Mouse (Mus musculus) forelimb bud, embryonic 11.5 days (tissue): Measurements from ENCODE around the gene Ntng2.
A peak's percentile ranks its signal among the peaks of the same experiment; 100 is the strongest.

ENCODE experiments used
- DNase-seq: peaks from one replicate; pipeline ENCODE4 v3.0.0-alpha.2; 2012; ENCODE audit warnings: low read depth, low spot score

Gene Ntng2

DNA sequence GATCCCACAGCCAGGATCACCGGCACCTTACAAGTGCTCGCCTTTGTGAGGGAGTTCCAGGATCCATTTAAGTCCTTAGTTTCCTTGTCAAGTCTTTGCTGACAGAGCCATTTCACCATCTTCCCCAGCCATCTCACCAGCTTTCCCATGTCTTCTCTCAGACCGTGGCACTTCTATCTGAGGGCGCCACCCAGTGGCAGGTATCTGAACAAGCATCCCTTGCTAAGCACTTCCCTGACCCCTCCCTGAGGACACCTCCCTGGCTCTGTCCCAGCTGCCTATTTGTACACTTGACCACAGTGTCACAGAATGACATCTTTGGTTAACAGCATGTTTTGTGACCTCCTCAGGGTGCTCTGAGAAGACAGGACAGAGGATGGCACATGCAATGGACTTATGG, 15.2 kb downstream of the Ntng2 start:
- no peak for DNase-seq

DNA sequence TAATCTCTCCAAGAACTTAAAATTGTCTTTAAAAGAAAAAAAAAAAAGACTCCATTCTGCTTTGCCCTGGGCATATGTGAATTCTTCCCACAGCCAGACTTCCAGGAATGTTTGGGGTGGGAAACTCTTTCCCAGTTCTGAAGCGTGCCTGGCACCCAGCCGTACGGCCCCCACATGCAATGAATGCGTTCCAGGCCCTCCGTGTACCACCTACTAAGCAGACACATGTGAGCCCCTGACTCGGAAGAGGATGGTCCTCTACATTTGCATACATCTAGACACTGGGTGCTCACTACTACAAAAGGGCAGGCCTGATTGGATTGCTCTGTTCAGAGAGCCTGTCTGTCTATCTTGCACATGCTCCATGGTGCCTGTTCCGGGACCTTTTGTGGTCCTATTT, 17.0 kb downstream of the Ntng2 start:
- DNase-seq = no peak

DNA sequence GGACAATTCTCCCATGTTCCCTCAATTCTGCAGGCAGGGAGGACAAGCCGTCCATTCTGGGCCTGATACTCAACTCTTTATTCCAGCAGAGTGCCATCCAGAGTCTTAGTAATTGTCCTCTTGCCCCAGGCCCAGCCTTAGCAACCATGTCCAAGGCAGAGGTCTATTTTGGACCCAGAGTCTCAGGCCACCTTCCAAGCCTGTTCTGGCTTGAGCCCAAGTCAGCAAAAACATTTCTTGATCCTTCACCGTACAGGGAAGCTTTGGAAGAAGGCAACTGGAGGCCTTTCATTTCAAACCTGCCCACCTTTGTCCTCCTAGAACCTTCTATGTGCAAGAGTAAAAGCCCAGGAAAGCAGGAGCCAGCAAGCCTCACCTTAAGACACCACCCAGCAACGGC, 17.8 kb downstream of the Ntng2 start:
- no peak for DNase-seq

DNA sequence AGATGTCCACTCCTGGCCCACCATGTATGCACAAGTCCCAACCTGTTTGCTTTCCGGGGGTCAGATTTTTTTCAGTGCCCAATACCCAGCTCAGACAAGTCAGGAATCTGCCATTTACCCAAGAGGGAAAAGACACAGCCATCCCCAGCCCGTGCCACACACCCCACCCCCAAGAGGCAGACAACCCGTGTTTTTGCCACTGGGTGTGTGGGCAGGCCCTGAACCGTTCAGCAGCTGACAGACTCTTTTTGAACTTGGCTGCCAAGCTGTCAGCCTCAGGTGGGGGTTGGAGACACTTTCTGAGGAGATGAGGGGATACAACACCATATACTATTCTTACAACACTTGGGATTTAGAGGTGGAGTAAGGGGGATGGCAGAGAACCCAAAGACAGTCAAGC, 18.8 kb downstream of the Ntng2 start:
- DNase-seq = no peak

DNA sequence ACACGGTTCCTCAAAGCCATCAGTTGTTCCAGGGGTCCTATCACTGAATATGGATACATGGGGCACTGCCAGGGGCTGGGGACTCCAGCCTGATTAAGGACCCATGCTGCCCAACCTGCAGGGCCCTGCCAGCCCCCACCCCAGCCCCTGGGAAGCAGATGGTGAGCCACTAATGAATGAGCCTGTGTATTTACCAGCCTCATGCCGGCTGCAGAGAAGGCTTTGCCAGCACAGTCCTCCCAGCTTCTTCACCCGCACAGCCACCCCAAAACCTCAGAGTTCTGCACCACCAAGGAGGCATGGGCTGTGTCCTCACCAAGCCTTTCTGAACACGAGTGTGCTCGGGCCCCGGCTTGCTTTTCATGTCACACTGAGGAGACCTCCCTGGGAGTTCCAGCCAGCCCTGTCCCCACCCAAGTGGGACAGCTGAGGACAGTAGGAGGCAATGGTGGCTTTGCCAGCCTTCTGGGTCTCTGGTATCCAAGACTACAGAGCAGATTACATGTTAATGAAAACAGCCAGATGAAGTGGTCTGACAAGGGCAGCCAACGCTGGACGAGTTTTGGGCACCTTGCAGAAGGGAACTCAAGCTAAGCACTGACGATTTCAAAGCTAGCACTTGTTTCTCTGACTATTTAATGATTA, 22.5 kb downstream of the Ntng2 start:
- no peak for DNase-seq

DNA sequence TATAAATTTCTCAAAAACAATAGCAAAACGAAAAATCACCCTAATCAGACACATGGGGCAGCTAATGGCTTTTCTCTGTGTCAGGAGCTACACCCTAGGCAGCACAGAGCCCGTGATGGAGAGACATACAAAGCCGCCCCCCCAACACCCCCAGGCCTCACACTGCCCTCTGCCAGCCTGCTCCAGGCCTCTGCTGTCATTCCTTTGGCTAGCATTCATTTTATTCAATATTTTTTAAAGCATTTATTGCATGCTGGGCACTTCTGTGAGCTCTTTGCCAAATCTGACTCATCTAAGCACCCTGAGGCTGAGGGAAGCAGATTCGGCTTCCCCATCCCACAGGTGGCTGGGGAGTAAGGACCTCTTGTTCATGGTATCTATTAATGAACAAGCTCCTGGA, 26.1 kb downstream of the Ntng2 start:
- DNase-seq = no peak

DNA sequence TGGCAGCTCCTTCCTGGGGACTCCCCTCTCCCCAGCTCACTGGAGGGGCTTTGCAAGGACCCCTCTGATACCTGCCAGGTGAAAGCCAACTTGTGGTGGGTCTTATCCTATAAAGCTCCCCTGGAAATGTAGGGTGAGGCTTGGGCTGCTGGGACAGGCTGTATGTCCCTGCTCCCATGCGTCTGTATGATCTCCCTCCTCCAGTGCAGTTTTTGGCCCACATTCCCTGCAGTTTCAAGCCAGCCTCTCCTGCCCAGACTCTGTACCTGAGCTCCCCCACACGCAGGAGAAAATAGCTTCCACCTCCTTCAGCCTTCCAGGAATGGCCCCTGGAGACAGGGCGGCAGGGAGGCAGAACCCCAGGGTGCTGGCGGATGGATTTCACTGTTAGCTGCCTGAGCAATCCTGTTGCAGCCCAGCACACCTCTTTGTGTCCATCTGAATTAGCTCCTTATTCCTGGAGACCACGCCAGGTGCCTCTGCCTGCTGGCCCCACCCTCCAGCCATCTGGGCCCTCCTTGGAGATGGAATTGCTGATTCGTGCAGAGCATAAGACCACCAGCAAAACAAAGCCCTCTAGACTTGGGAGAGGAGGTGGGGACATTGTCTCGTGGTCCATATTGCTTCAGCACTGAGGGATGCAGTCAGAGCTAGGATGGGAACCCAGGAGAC, 29.1 kb downstream of the Ntng2 start:
- DNase-seq = no peak

DNA sequence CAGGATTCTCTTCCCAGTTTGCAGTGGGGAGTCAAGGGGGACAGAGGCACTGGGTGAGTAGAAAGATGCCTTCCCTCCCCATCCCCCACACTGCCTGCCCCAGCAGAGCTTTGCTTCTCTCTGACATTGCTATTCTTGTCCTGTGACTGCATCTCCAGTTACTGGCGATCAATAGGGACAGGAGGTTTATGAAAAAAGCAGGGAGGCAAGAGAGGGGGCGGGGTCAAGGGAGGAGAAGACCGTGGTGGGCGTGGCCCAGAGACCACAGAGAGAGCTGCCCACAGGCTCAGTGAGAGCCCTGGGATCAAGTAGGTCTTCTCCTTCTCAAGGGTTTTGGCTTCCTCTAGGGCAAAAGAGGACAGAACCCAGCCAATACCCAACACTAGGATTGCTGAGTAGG, 30.5 kb downstream of the Ntng2 start:
- DNase-seq = no peak

DNA sequence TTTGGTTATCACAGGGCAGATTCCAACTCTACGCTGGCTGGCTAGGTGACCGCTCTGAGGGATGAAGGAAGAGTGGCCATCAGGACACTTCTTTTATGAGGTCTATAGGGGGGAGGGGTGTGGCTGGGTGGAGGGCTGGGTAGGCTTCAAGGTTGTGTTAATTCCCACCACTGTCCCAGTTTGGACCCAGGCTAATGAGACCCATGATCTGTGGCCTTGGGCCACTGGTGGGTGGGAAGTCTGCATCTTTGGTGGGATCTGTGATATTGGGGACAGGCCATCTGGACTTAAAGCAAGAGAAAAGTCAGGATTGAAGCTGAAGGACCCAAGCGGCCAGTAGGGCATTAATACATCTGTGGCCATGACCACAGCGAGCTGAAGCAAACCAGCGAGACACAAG, 34.0 kb downstream of the Ntng2 start:
- no peak for DNase-seq

DNA sequence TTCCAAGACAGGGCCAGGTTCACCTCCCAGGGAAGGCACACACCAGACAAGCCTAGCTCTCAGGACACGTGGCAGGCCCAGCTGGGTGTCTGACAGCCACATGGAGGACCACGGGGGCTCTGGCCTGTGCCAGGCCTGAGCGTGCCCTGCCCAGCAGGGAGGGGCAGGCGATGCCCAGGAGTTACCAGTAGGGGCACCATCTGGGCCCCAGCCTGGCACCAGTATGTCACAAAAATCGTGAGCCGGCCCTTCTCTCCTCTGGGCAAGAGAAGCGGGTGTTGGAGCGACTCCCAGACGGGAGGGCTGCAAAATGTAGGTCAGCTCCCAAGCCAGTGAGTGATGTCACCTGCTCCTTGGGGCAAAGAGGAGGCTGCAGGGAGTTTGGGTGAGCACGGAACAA, 34.9 kb downstream of the Ntng2 start:
- no peak for DNase-seq

DNA sequence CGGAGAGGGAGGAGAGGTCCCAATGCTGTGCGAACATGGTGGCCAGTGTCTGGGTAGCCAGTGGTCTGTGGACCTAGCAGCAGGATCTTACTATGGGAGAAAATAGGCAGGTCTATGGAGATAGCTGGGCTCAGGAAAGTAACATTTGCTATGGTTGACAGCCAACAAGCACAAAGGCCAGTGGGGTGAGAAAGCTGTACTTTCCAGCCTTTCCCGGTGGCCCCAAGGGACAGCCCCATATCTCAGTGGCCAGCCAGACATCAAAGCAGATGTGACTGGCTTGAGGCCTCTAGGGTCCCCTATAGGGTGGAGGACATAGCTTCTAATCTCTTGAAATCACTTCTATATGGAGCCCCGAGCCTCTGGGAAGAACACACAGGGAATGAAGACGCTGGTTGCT, 35.8 kb downstream of the Ntng2 start:
- no peak for DNase-seq

DNA sequence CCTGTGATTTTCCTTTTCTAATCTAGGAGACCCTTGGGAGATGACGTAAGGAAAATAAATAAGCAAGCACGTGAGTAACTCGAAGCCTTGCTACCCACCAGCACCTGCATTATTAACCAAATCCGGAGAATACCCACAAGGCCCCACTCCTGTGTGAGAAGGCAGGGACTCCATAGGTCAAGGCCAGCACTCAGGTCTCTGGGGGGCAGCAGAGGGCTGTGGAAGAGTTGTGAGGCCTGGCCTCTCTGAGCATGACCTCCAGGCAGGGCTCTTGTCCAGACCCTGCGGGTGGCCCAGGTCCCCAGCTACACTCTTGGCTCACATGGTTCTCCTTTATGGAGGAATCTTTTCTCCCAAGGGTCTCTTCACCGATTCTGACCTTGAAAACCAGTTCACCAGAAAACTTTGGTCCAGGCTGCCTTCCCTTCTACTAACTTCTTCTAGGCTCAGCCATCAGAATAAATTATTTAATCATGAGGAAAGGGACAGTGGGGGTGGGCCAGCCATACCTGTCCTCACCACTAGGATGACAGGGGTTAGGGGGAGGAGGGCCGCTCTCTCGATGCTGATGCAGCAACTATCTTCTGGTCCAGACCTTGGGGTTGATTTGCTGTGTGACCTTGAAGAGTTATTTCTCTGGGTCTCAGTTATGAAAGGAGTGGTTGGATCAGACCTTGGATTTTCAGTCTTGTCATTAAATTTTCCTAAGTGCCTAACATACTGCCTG, 36.4 kb downstream of the Ntng2 start:
- peak; percentile 17 for DNase-seq

DNA sequence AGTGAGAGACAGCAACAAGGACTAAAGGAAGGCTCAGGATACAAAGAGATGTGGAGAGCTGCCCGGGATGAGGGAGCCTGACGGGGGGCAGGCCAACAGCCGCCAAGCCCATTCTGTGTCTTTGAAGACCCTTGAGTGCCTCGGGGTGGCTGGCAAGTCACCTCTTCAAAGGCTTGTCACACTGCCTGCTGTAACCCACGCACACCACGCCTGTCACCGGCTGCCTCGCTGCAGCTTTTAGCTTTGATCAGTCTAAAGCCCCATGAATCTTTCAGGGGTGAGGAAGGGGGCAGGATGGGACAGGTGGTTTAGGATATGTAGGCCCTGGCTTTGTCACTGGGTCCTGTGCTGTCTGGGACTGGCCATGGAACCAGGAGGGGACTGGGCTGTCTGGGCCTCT, 46.6 kb downstream of the Ntng2 start:
- DNase-seq = no peak

DNA sequence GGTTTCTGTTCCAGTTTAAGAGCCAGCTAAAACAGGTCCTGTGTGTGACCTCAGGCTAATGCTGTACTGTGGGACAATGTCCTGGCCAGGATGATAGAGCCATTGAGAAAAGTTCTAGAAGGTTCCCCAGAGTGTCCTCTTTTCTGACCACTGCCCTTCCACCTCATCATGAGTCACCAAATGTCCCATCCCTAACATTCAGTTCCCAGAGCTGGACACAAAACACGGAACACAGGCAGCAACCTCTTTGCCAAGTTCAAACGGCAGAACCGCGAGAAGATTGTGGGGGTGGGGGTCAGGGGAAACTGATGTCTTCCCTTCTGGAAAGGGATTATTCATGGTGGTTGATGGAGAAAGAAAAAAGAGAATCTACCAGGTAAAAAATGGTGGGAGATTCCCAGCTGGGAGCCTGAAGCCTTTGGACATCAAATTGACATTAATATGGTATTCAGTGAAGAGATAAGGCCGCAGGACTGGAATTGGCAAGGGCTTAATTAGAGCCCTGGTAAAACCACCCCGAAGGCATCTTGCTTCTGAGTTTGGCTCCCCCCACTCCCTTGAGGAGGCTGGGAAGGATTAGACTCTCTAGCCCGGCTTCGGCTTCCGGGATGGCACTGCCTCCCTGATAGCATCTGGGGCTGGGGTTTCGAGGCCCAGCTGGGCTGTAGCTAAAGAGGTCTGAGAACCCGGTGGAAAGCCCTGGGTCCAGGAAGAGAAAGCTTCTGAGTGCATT, 51.4 kb downstream of the Ntng2 start:
- DNase-seq = no peak

DNA sequence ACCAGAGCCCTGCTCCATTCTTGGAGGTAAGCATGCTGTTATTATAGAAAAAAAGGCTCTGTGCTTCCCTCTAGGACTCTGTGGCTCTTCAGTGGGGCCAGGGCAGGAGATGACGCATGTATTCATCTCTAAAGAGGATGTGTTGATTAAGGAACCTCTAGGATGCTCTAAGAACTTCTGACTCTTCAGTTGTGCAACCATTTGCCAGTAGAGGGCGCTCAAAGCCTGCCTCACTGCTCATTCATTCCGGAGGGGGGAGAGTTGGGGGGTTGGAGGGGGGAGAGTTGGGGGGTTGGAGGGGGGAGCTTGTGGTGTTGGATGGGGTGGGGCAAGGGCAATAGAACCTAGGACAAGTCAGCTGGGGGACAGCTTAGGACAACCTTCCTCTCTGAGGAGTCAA, 52.9 kb downstream of the Ntng2 start:
- peak; percentile 30 for DNase-seq

DNA sequence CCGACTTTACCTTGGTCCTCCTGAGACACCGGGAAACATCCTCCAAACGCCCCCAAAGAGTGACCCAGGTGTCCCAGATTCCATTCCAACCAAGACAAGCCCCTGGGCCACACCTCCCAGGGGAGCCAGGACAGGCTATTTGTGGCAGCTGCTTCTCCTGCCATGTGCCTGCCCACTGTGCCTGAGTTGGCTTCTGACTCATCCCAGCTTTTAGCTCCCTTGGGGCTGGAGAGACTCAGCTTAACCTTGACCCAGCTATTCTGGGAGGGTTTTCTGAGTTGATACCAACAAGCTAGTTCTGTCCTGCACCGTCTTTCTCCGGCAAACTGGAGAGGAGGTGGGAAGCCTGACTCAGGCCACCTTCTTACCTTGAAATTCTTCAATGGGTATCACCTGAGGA, 54.4 kb downstream of the Ntng2 start:
- DNase-seq = no peak

DNA sequence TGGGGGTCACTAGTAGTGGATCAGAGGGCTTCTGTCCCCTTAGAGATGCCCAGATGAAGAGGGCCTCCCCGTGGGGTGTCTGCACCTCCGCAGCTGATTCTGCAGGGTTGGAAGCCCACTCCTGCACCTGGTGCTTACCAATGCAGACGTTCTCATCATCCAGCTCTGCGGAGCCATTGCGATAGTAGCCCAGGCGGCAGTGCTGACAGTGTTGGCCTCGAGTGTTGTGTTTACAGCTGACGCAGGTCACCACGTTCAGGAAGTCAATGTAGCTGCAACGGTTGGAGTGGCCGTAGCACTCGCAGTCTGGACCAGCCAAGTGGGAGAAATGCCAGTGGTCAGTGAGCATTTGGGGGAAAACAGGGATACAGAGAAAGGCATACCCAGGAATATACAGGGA, 56.0 kb downstream of the Ntng2 start:
- no peak for DNase-seq

DNA sequence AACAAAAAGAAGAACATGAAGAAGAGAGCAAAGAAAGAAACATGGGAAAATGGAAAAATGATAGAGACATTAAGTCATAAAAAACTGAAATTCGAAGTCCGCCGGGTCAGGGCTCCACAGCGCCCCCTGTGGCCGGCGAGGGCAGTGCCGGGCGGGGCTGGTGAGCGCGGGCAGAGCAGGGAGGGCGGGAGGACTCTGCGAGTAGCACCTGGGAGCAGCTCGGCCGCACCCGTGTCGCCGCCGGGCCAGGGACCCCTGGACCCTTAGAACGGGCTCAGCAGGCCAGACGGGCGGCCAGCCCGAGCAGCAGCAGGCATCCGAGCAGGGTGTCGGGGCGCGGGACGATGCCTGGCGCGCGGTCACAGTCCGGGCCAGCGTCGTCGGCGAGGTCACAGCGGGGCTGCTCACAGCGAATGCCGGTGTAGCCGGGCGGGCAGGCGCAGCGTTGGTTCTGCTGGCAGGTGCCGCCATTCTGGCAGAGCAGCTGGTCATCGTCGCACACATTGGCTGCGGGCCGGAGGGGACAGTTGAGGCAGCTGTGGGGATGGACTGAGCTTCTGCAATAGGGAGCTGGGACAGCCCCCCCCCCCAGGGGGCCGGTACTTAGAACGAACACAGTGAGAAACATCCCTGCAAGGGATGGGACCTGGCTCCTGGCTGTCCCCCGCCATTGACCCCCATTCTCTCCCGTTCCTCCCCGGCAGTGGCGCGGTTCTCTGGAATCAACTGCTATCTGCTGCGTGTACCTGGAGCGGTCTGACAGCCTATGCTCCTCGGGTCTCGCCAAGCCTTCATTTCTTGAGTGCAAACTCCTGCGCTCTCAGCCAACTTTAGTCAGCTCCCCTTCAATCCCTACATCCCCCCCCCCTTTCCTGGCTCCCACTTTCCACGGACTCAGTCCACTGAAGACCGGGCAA, 58.0 kb downstream of the Ntng2 start:
- peak; percentile 68 for DNase-seq

DNA sequence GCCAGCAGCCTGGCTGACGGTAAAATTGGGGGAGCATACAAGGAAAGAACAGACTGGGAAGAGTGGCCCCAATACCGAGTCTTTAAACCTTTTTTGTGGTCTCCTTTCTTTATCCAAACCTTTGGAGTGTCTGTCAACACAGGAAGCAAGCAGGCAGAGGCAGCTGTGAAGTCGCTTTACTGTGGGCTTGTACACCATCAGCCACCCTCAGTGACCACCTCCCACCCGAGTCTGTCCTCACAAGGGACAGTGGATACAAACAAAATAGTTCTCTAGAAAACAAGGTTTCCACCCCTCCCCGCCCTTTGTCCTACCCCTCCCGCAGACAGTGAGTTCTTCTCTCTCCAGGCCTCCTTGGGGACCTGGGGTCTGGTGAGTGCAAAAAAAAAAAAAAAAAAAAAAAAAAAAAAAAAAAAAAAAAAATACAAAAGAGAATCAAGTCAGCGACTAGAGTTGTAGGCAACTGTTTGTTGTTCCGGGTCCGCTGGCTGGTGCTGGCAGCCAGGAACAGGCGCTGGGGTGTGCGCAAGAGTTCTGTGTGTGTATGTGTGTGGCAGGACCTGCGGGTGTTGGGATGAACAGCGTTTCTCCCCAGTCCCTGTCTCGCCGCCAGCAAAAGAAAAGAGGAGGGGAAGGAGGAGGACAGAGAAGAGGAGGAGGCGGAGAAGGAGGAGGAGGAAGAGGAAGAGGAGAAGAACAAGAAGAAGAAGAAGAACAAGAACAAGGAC, 58.8 kb downstream of the Ntng2 start:
- DNase-seq = no peak

DNA sequence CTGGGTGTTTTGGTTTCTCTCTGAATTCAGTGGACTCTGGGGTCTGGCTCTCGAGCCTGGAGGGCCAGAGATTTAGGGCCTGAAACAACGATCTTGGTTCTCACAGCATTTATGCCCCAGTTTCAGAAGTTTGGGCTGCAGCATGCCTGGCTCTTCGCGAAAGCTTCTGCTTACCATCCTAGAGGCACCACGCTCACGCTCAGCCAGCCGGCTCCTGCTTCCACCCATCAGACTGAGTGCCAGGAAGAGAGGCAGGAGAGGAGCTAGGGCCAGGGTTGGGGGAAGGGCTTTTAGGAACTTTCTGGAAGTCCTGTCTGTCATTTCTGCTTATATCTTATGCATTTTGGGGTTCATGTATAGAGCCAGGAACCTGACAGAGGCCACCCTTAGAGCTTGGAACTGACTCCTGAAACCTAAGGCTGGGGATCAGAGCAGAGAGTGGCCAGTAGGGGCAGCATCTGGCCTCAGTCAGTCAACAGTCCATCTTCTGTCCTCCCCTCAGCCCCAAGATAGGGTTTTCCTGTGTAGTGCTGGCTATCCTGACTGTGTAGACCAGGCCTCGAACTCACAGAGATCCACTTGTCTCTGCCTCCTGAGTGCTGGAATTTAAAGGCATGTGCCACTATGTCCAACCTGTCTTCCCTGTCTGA, 60.1 kb downstream of the Ntng2 start:
- no peak for DNase-seq
